Mouse (Mus musculus) CH12.LX (cell line): ENCODE measurements around the gene Pbx3. TPM values are rescaled to one million over a fixed set of nuclear protein-coding genes. Genes with fewer than 3 reads are reported as not detected.

Experiments used
- DNase-seq: peaks from one replicate; pipeline ENCODE4 v3.0.0-alpha.2; 2013; ENCODE audit errors: extremely low read depth
- H3K27ac ChIP-seq: 2 replicates; pipeline ENCODE4 v1.5.1; 2012; ENCODE audit warnings: low read depth, mild to moderate bottlenecking, control low read depth, moderate library complexity; ENCODE audit not compliant: insufficient read depth
- H3K27me3 ChIP-seq: replicated peaks from 2 replicates; pipeline ENCODE3; 2012; ENCODE audit warnings: inconsistent platforms
- H3K36me3 ChIP-seq, 2 experiments: replicated peaks in 1 of 2; 2 replicates each; pipeline versions ENCODE3 to v1.6.1; 2012; ENCODE audit warnings: inconsistent platforms in 1 of 2, low read length in 1 of 2, mild to moderate bottlenecking in 1 of 2, mixed read lengths in 1 of 2, moderate library complexity in 1 of 2; ENCODE audit not compliant: control insufficient read depth in 1 of 2, insufficient read depth in 1 of 2
- H3K4me1 ChIP-seq, 2 experiments: 2 replicates each; pipeline ENCODE4 v1.6.1; 2012; ENCODE audit warnings: inconsistent platforms in 1 of 2, moderate library complexity in 1 of 2; ENCODE audit not compliant: insufficient read depth in 2 of 2, control insufficient read depth in 1 of 2
- H3K4me2 ChIP-seq: 2 replicates; pipeline ENCODE4 v1.6.1; 2012; ENCODE audit warnings: low read depth, mild to moderate bottlenecking, control low read depth; ENCODE audit not compliant: poor library complexity, insufficient read depth, severe bottlenecking
- H3K4me3 ChIP-seq, 3 experiments: fragments of 150-350 bp in 1 of 3; sonication (generic) in 1 of 3; replicated peaks in 1 of 3; 2 replicates each; pipeline versions ENCODE3 to v1.5.1; 2011 to 2012; ENCODE audit warnings: low read depth in 2 of 3, low read length in 2 of 3, mild to moderate bottlenecking in 2 of 3, moderate library complexity in 2 of 3, control low read depth in 1 of 3, improper control_type of control experiment in 1 of 3, inconsistent platforms in 1 of 3, mixed read lengths in 1 of 3; ENCODE audit not compliant: poor library complexity in 1 of 3
- H3K79me2 ChIP-seq: replicated peaks from 2 replicates; pipeline ENCODE4 v1.6.1; 2012; ENCODE audit warnings: mild to moderate bottlenecking, moderate library complexity; ENCODE audit not compliant: control insufficient read depth, poor library complexity, insufficient read depth, severe bottlenecking; ENCODE audit errors: extremely low read depth
- H3K9ac ChIP-seq: 2 replicates; pipeline ENCODE4 v1.6.1; 2012; ENCODE audit warnings: low read depth, mild to moderate bottlenecking, control low read depth, moderate library complexity; ENCODE audit not compliant: insufficient read depth
- H3K9me3 ChIP-seq: replicated peaks from 2 replicates; pipeline ENCODE3; 2012; ENCODE audit warnings: low read length, inconsistent platforms, mixed read lengths
- BHLHE40 ChIP-seq: IDR thresholded peaks from 2 replicates; pipeline ENCODE4 v1.6.1; 2011; ENCODE audit warnings: mild to moderate bottlenecking, low read depth, low read length, improper control_type of control experiment
- ELF1 ChIP-seq: IDR thresholded peaks from 2 replicates; pipeline ENCODE4 v1.6.1; 2014; ENCODE audit warnings: low read depth, mild to moderate bottlenecking, inconsistent platforms, low read length, improper control_type of control experiment
- EP300 ChIP-seq: IDR thresholded peaks from 2 replicates; pipeline ENCODE4 v1.6.1; 2011; ENCODE audit warnings: low read length, improper control_type of control experiment
- JUN ChIP-seq: IDR thresholded peaks from 2 replicates; pipeline ENCODE4 v1.6.1; 2011; ENCODE audit warnings: low read depth, mild to moderate bottlenecking, low read length, improper control_type of control experiment, moderate library complexity; ENCODE audit not compliant: insufficient read depth
- JUND ChIP-seq: conservative IDR thresholded peaks from 2 replicates; pipeline ENCODE4 v1.6.1; 2011; ENCODE audit warnings: low read depth, low read length, improper control_type of control experiment
- MXI1 ChIP-seq: IDR thresholded peaks from 2 replicates; pipeline ENCODE4 v1.6.1; 2011; ENCODE audit warnings: mild to moderate bottlenecking, low read depth, low read length, improper control_type of control experiment
- NELFE ChIP-seq: IDR thresholded peaks from 2 replicates; pipeline ENCODE4 v1.6.1; 2011; ENCODE audit warnings: low read depth, low read length, improper control_type of control experiment
- NRF1 ChIP-seq: IDR thresholded peaks from 2 replicates; pipeline ENCODE4 v1.6.1; 2014; ENCODE audit warnings: low read depth, mild to moderate bottlenecking, inconsistent platforms, low read length, improper control_type of control experiment, moderate library complexity
- PAX5 ChIP-seq: IDR thresholded peaks from 2 replicates; pipeline ENCODE4 v1.6.1; 2012; ENCODE audit warnings: low read length, inconsistent platforms, mixed read lengths
- POLR2A ChIP-seq: IDR thresholded peaks from 2 replicates; pipeline ENCODE4 v1.6.1; 2011; ENCODE audit warnings: low read depth, mild to moderate bottlenecking, improper control_type of control experiment, low read length
- RCOR1 ChIP-seq: conservative IDR thresholded peaks from 2 replicates; pipeline ENCODE4 v1.6.1; 2012; ENCODE audit warnings: low read depth, mild to moderate bottlenecking, inconsistent platforms, low read length, improper control_type of control experiment
- SMC3 ChIP-seq: IDR thresholded peaks from 2 replicates; pipeline ENCODE4 v1.6.1; 2011; ENCODE audit warnings: low read depth, low read length, improper control_type of control experiment
- TBP ChIP-seq: conservative IDR thresholded peaks from 2 replicates; pipeline ENCODE4 v1.6.1; 2011; ENCODE audit warnings: low read depth, low read length, improper control_type of control experiment
- UBTF ChIP-seq: IDR thresholded peaks from 2 replicates; pipeline ENCODE4 v1.6.1; 2012; ENCODE audit warnings: low read depth, mild to moderate bottlenecking, inconsistent platforms, low read length, improper control_type of control experiment, moderate library complexity
- USF2 ChIP-seq: conservative IDR thresholded peaks from 2 replicates; pipeline ENCODE4 v1.6.1; 2011; ENCODE audit warnings: low read depth, low read length, improper control_type of control experiment
- ZC3H11A ChIP-seq: IDR thresholded peaks from 2 replicates; pipeline ENCODE4 v1.6.1; 2012; ENCODE audit warnings: low read depth, mild to moderate bottlenecking, inconsistent platforms, low read length, improper control_type of control experiment
- dilution Hi-C: fragments of 300-500 bp; cut with MboI; formaldehyde crosslinking; loops from 2 replicates; pipeline ENCODE4 v1.14.3; 2020; ENCODE audit warnings: low sequenced_read_pairs; ENCODE audit not compliant: extremely low pct_unique_long_range_greater_than_20kb, extremely low pct_ligation_motif_present
- in situ Hi-C: fragments of 300-500 bp; cut with MboI; formaldehyde crosslinking; loops from 3 replicates; pipeline ENCODE4 v1.14.3; 2019; ENCODE audit warnings: low sequenced_read_pairs, low pct_ligation_motif_present, low pct_unique_long_range_greater_than_20kb, mixed read lengths
- polyA plus RNA-seq: library from polyadenylated mRNA; unstranded; fragments of >175 nt; gene quantifications from 2 replicates; pipeline ENCODE4 v1.2.1, GENCODE M21; 2012; ENCODE audit warnings: low read depth; ENCODE audit not compliant: insufficient read length
- total RNA-seq, 2 experiments: library from RNA; depleted of rRNA; stranded (reverse); fragments of 300-350 nt in 1 of 2; fragments of >200 nt in 1 of 2; gene quantifications; 2 replicates each; pipeline ENCODE4 v1.2.3; 2012 to 2014

The Pbx3 gene
- total and polyA plus RNA-seq, 3 experiments = 3.8 to 8.1 (median 5.9) TPM

DNA sequence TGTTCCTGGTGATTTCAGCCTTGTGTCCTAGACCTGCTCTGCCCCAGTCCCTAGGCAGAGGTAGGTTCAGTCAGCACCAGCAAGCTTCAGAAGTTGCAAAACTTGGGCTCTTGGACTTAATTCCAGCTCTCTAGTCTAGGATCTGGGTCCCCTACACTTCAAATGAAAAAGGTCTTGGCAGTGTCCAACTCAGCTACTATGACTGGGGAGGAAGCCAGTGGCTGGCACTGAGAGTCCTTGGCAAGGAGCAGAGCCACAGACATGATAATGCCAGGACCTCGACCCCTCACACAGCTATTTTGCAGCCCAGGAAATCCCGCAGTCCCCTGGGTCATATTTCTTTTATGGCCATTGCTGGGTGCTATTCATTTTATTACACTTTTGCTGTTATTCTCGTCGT, 225.9 kb downstream of the Pbx3 start:
- Histone ChIP-seq H3K9me3 (no peaks in the 10 kb centered on the region), H3K79me2 (no peaks in the 10 kb centered on the region), H3K27ac (no peak overlapping the region), H3K4me2 (no peak overlapping the region), H3K9ac (no peak overlapping the region), H3K4me3 (no peak overlapping the region), H3K27me3 (peaks cover 8% of the 10 kb centered on the region), H3K4me1 (no peaks in the 10 kb centered on the region), H3K36me3 (no peaks in the 10 kb centered on the region)
- no peak for DNase-seq
- in situ Hi-C loops (no loop called here), dilution Hi-C loops (no loop called here)
- TF ChIP-seq ELF1 (no peak), BHLHE40 (no peak), SMC3 (no peak), USF2 (no peak)

DNA sequence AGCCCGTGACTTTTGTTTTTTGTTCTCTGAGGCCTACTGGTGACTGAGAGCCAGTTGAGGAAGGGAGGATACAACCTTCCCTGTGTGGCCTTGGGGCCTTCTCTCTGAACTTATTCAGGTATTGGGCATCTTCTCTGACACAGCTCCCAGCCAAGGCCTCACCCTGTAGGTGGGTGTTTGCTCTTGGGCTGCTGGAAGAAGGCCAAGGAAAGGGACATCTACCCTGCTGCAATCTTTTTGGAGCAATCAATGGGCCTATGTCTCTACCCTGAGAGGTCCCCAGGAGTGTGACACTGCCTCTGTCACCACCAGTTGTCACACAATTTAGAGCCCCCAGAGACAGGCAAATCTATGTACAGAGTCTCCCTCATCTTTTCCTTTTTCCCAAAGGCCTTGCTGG, 226.5 kb downstream of the Pbx3 start:
- Histone ChIP-seq H3K27me3 (peaks cover 7% of the 10 kb centered on the region), H3K79me2 (no peaks in the 10 kb centered on the region), H3K4me1 (no peaks in the 10 kb centered on the region), H3K9ac (no peak overlapping the region), H3K36me3 (no peaks in the 10 kb centered on the region), H3K4me2 (no peak overlapping the region), H3K4me3 (no peak overlapping the region), H3K9me3 (no peaks in the 10 kb centered on the region), H3K27ac (no peak overlapping the region)
- dilution Hi-C loops = no loop called here
- no peak for TF ChIP-seq UBTF
- TF ChIP-seq NRF1 = no peak
- TF ChIP-seq NELFE = no peak
- TF ChIP-seq ZC3H11A = no peak
- no peak for TF ChIP-seq JUN
- no peak for TF ChIP-seq TBP
- TF ChIP-seq EP300 = no peak
- no peak for TF ChIP-seq RCOR1
- TF ChIP-seq POLR2A = no peak
- no peak for TF ChIP-seq JUND
- no peak for TF ChIP-seq PAX5
- no peak for TF ChIP-seq MXI1
- no peak for DNase-seq
- in situ Hi-C loops = no loop called here
